Mouse (Mus musculus) left cerebral cortex, adult 9 months (tissue): ENCODE results near the gene Bhlha15.

Experiments used
- DNase-seq, 2 experiments: peaks; one replicate each; pipeline ENCODE4 v3.0.0; 2022; ENCODE audit warnings: low spot score in 2 of 2

The Bhlha15 gene

DNA sequence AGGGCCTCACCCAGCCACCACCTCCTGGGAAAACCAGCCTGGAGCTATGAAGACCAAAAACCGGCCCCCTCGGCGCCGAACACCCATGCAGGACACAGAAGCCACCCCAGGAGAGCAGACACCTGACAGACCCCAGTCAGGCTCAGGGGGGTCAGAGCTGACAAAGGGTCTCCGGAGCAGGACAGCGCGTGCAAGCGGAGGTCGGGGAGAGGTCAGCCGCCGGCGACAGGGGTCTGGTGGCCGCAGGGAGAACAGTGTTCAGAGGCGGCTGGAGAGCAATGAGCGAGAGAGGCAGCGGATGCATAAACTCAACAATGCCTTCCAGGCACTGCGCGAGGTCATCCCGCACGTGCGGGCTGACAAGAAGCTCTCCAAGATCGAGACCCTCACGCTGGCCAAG is 940 bp downstream of the Bhlha15 start:
- DNase-seq: no peak

DNA sequence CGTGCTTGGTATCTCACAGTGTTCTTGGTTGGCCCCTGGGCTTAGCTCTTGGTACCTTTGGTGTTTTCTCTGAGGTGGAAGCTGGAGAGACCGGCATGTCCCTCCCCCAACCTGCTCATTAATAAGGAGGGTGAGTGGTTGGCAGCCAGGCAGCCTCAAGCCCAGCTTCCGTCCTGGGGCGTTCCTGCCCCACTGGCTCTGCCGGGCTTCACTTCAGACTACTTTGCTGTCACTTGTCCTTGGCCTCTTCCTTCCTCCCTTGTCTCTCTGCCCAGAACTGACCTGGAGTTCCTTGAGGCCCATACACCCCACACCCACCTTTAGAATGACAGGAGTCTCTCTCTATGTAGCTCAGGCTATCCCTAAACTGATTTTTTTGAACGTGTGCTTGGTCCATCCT is 2.6 kb downstream of the Bhlha15 start:
- DNase-seq: no peak

DNA sequence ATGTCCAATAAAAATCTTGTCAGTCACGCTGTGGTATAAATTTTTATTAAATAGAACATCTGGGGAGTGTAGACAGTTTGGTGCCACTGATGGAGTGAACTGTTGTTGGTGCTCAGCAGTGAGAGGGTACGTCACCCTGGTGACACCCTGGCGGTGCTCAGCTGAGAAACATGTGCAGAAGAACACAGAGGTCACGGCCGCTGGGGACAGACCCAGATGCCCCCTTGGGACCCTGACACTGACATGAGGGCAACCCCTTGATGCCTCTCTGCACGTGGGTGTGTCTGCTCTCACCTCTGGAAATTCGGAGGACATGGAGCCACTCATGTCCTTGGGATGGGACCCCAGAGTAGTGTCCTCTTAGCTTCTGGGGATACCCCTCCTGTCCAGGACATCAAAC is 4.3 kb downstream of the Bhlha15 start:
- no peak for DNase-seq

DNA sequence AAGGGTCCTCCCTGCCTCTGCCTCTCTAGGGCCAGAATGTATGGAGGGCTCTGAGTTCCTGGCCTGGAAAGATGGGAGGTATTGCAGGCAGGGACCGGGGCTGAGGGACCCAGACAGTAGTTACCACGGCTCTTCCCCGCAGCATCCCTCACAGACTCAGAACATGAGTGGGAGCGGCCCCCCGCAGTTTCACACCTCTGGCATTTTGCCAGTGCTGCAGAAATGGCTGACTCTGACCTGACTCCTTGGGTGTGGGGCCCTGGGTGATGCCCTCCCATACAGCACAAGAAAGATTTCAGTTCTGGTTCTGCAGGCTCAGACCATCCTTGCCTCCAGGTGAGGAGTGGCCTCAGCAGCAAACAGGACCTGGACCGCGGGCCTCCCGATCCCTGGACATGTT is 5.5 kb downstream of the Bhlha15 start:
- no peak for DNase-seq

DNA sequence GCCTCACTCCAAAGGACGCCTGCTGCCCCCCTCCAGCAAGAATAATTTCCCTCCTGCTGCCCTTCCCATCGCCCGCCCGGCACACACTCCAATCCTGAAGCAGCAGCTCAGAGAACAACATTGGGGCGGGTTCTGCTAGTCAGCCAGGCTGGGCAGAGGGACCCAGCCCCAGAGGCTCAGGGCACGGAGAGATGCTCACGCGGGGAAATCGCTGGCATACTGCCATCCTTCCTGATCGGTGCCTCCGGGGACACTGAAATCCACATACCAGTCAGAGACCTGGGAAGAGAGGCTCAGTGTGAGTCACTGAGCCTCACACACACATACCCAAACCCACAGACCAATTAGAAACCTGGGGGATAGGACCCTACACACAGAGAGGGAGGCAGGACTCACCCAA is 10.5 kb downstream of the Bhlha15 start:
- no peak for DNase-seq

DNA sequence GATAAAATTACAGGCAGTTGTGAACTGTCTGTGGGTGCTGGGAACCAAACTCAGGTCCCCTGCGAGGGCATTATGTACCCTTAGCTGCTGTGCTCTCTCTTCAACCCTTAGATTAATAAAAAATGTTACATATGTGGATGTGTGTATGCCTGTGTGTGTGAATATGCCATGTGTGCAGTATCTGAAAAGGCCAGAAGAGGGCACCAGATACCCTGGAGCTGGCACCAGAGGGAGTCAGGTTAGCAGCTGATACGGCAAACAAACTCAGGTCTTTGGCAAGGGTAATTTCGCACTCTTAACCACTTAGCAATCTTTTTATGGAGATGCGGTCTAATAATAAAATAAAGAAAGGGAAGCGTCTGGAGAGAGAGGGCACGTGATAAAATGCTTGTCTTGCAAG is 12.3 kb downstream of the Bhlha15 start:
- no peak for DNase-seq

DNA sequence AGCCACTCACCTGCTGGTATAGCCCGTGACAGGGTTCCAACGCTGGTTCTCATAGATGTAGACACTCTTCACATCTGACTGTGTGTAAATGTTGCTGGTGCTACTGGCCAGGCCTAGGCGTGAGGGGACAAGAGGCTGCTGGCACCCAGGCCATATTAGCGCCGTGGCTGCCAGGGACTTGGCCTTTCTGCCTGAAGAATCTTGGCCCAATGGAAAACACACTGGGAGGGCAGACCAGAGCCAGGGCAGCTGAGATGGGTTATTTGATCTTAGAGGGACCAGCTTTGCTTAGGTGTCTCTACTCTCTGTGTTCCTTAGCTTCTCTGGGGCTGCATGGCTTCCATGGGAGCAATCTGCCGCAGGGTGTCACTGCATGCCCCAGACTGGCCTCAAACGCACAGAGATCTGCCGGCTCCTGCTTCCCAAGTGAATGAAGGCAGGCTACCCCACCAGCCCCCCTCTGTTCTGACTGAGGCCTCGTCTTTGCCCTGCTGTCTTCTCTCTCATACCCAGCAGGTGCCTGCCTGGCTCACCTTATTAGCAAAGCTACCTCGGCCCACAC is 13.4 kb downstream of the Bhlha15 start:
- no peak for DNase-seq

DNA sequence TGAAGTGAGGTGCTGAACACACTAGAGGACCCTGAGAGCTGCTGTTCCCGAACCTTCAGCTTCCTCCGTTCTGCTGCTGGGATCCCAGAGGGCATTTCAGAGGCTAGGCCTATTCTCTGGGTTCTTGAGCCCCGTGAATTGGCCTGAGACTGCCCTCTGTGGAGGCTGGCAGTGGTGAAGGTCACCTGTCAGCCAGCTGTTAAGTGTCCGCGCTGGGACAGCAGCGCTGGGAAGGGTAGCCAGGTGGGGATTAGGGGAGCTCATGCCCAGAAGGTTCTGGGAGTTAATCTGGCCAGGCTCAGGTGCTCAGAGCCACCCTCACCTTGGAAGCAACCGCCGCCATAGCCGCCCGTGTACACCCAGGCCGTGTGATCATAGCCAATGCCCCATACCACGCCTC is 14.2 kb downstream of the Bhlha15 start:
- DNase-seq: no peak

DNA sequence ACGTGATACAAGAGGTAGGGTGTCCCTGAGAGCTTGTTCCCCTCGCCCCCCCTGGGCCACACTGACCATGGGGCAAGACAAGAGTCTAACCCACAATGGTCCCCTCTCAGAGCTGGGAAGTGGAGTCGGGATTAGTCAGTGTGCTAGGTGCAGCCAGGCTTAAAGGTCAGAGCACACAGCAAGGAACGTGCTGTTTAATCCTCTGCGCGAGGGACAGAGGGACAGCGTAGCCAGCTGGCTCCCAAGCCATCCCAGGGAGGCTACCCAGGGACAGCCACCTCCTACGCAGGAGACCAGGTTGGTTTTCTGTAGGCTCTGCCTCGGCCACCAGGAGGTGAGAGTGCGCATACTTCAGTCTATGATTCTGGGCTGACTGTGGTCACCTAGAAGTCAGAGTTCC is 14.8 kb downstream of the Bhlha15 start:
- no peak for DNase-seq

DNA sequence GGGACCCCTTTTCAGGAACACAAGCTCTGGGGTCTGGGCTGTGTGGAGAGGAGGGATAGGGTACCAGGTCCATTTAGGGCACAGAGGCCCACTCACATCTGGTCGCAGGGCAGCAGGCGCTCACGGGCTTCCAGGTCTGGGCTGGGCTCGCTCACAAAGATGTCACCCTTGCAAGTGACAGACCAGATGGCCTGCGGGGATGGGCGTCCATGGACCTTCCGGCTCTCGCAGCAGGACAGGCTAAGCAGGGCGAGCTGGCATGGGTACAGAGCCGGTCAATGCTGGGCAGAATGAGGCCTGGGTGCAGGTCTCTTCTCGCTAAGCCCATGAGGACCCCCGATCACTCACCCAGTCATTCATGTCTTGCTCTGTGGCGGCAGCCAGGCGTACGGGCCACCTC is 16.0 kb downstream of the Bhlha15 start:
- DNase-seq: no peak

DNA sequence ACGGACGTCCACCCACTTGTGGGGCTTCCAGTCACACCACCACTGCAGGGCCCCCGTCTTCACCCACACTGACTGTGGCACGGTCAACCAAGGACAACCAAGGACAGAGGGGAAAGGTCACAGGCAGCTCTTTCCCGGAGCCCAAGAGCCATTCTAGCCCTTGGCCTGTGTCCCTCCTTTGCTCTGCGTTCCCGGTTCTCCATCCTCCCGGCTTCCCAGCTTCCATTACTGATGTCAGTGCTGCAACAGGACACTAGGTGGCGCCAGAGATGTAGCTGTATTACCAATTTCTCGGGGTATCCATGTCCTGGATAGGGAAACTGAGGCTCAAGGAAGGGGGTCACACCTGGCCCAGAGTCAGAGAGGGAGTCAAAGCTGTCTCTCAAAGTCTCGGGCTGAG is 17.4 kb downstream of the Bhlha15 start:
- peak in 1 of 2 experiments; percentile 60 for DNase-seq

DNA sequence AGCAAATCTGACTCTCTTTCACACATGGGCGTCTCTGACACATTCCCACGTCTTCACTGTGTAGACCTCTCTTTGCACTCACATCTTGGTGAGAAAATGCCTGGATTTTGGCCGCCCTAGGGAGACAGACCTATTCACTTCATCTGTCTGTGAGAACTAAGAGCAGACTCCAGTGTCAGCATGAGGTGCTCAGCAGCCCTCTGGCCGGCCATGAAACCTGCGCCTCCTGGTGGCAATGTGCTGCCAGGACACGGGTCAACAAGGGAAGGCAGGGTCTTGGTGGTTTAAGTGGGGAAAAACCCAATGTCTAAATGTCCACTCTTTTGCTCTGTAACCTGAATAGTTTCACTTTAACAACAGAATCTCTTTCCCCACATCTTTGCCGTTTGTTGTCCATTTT is 24.4 kb downstream of the Bhlha15 start:
- DNase-seq: peak in 1 of 2 experiments; percentile 47

DNA sequence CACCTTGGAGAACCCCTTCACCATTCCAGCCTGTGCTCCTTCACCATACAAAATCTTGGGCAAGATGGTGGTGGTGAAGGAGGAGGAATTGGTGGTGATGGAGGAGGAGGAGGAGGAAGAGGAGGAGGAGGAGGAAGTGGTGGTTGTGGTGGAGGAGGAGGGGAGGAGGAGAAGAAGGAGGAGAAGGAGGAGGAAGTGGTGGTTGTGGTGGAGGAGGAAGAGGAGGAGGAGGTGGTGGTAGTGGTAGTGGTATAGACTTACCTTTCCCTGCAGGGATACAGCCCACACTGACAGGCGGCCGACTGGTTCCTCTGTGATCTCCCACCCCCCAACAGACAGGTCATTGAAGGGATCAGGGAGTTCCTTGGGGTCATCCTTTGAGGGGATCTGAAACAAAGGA is 25.9 kb downstream of the Bhlha15 start:
- no peak for DNase-seq

DNA sequence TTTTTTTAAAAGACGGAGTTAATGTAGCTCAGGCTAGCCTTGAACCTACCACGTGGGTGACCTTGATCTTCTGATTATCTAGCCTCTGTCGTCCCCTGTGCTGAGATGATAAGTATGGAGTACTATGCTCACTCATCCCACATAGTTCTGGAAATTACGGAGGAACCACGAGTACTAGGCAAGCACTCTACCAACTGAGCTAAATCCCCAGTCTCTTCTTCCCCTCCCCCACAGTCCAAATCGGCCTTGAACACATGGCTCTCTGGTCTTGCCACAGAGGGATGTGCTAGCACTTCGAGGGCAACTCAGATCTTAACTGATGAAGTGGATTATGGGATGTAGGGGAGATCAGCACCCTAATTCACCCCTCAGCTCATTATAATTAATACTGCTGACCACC is 28.0 kb downstream of the Bhlha15 start:
- no peak for DNase-seq

DNA sequence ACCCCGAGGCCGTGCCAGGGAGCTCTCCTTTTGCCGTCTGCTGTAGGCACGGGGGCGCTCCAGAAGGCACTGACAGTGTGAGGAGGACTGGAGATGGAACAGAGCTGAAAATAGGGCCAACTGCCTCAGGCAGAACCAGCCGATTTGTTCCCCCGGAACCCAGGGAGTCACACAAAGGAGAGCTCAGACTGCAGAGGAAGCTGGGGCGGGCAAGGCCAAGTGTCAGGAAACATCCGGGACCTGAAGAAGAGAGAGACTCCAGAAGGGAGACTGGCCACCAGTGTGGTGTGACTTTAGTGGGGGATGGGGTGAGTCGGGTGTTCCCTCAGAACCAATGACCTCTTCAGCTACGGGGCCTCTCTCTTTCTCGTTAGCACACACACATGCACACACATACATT is 29.2 kb downstream of the Bhlha15 start:
- no peak for DNase-seq

DNA sequence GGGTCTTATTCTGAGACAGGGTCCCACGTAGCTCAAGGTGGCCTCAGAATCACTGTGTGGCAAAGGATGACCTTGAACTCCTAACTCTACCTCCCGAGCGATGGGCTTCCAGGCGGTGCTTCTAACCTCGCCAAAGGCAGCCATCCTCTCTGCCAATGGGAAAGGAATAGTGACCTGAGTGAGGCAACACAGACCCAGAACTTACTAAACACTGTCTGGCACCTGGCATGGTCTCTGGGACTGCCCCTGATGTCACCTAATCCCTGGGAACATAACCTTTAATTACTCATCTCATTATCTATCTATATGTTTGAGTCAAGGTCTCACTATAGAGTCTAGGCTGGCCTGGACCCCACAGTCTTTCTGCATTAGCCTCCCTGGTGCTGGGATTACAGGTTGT is 29.9 kb downstream of the Bhlha15 start:
- no peak for DNase-seq

DNA sequence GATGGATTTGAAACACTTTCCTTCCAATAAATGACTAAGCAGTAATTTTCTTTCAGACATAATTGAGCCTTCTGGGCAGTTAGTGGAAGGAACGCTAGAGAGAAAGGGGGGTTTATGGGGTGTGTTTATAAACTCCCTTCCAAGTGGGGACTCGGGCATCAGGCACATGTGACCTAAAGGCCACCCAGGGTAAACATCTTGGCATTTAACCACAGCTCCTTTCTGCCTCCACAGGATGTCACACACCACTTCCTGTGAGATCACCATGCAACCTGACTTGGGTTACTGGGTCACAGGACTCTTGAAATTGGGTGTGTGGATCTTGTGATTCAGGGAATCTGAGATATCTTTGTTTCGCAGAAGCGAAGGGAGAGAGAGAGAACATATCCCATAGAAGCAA is 31.2 kb downstream of the Bhlha15 start:
- DNase-seq: no peak

DNA sequence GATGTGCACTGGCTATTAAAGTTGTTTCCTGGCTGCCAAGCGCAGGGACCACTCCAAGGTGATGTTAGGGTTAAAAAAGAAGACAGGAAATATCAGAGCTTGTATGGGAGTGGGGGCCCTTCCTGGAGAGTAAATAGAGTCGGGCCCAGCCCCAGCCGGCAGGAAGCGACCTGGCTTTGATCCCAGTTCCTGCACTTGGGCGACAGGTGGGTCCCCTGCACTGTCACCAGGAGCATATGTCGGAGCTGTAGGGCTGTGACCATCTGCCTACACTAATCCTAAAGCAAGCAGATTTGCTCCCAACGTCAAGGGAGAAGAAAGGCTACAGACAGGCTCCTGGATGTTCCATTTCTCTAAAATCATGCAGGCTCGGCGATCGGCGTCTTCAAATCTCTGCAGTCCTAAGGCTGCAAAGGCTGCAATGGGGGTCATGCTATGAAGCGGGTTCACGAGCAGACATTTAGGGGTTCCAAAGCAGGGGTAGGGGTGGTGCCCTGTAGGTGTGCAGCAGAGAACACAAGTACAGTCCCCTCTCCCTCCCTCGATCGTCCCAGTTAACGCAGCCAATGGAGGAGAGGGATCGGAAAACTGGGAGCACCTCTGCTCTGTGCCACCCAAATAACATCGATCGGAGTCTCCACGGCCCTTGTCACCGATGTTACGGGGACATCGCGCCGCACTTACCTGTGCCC is 32.9 kb downstream of the Bhlha15 start:
- DNase-seq: peak in 1 of 2 experiments; percentile 27

DNA sequence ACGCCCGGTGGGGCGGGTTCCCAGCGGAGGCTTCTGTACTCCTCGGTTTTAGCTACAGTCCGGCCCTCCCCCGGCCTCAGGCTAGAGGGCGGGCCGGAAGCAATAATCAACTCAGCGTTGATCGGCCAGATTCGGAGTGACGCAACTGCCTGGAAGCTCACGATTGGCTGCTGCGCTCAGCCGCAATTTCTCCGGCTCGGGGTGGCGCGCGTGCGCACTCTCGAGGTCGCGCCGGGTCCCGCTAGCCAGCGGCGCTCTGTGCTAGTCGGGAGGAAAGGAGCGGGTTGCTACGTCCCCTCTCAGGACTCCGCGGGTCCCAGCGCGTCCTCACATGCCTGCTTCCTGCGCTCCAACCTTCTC is 33.4 kb downstream of the Bhlha15 start, which contains the start of gene Tecpr1:
TSS of gene Tecpr1 (minus strand) at position 113 of the 360 bp plus-strand sequence.
- DNase-seq: peak; percentile 88 to 94

DNA sequence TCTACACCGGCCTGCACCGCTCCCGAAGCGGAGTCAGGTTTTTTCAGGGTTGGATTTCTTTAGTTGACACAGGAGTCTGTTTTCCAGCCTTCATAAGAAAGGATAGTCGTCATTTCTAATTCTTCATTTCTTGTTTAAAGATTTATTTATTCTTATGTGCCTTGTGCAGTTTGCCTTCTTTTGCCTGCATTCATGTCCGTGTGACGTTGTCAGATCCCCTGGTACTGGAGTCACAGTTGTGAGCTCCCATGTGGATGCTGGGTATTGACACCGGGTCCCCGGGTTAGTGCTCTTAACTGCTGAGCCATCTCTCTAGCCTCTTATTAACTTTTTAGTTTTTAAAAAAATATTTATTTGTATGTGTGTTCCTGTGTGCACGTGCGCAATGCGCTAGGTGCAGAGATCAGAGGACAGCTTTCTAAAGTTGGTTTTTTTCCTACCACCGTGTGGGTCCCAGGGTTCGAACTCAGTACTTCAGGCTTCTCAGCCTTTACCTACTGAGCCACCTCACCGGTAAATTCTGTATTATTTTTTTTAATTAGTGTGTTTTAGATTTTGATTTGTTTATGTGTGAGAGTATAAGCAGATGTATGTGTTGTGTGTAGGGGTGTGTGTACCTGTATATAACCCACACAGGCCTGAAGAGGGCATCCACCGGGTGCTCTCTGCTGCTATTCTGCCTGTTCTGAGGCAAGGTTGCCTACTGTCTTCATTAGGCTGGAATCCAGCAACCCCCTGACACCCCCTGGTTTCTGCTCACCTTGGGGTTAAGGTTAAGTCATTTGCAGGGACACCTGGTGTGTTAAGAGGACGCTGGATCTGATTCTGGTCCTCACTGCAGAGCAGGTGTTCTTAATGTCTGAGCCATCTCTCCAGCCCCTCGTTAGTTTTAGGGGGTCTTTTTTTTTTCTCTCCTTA is 34.1 kb downstream of the Bhlha15 start:
- no peak for DNase-seq

DNA sequence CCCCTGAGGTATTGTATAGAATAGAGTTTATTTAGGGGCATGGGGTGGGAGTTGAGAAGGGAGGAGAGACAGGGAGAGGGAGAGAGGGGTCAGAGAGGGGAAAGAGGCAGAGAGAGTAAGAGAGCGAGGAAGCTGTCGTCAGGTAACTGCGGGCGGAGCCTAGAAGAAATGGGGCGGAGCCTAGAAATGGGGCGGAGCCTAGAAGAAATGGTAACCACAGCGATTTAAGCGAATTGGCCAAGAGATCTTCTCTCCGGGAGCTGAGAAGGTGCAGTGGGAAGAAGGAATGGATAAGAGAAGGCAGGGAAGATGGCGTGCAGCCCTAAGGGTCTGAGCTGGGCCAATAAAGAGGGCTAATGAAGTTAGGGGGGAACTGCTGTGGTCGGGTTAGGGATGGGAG is 36.1 kb downstream of the Bhlha15 start:
- DNase-seq: no peak

DNA sequence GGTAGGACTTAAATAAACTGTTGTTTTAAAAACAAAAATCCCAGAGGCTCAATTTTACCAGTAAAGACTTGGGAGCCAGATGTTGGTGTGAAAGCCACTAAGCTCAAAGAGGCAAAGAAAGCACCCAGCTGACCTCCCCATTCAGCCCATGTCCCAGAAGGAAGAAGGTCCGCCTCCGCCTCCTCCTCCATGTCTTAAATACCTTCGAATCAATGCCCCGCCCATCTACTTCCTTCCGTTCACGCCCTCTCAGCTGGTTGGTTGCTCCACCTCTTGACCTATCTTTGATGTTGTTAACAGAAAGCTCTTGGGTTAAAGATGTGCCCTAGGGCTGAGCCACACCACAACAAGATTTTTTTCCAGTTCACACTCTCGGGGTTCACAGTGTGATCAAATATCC is 40.1 kb downstream of the Bhlha15 start:
- DNase-seq: no peak

DNA sequence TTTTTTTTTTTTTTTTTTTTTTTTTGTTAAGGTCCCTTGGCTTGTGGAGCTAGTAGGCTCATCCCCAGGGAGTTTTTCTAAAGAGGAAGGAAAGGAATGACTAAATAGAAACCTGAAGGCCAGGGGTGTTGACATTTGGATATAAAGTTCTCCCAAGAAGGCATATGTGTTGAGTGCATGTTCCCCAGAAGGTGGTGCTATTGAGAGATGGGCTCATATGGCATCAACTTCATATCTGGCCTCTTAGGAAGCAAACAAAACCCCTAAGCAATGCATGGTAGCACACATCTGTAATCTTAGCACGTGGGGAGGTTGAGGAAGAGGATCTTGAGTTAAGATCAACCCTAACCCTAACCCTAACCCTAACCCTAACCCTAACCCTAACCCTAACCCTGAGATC is 41.3 kb downstream of the Bhlha15 start:
- no peak for DNase-seq
